Mouse (Mus musculus) cerebellum, adult 2 months (tissue): ENCODE data around the gene Myrfl.
A peak's percentile ranks its signal among the peaks of the same experiment; 100 is the strongest.

Source experiments
- CTCF ChIP-seq: fragments of 200-500 bp; IDR thresholded peaks from 2 replicates; pipeline ENCODE4 v1.5.1; 2011; ENCODE audit warnings: low read depth, mild to moderate bottlenecking, control low read depth, low read length, moderate library complexity, borderline replicate concordance; ENCODE audit not compliant: insufficient read depth
- POLR2A ChIP-seq: fragments of 200-500 bp; IDR thresholded peaks from 2 replicates; pipeline ENCODE4 v1.6.1; 2011; ENCODE audit warnings: low read length, control low read depth, borderline replicate concordance; ENCODE audit not compliant: insufficient read depth

GRCm38 (mm10) chr10:116789096-116789495 is 107.6 kb downstream of the Myrfl start:
- no peak for TF ChIP-seq POLR2A
- peak; percentile 50; the same call in 1 of the 2 replicates for TF ChIP-seq CTCF
